In the genomic region with DNA sequence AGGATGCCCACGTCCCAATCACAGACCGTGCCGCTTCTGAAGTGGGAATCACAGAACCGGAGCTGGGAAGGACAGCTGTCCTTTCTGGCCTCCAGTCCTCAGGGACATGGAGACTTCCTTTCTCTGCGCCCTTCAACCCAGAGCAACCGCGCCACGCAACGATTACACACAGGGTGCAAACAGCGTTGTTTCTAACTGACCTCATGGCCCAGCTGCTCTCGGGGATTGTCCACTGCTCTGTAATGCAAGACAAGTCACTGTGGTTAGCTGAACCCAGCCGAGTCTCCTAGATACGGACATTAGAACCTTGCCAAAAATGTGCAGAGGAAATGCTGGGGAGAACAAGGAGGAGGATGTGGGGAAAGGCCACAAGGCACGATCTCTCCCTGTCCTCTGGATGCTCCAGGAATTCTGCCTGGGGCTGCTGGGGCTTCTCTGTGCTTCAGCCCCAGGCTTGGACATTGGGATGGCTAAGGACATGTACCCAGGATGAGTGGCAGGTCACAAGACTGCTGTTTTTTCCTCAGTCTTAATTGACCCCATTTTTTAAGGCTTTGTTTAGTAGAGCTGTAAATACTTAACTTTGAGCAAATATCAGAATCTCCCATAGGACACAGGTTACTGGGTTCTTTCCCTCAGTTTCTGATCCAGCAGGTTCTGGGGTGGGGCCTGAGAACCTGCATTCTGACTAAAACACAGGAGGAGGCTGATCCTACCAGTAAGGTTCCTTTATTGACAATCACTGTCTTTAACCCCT, we compare ENCODE assay signal across 8 mouse cellular contexts. TPM values are rescaled to one million over a fixed set of nuclear protein-coding genes. Genes with fewer than 3 reads are reported as not detected.
DNase-seq lines count a peak whose midpoint lies in the region.
"Had no signal": no experiment of that assay in that cellular context is flagged by ENCODE, and none has a peak within 500 bp of the region (broad histone marks: within the 10 kb centered on the region; RNA-seq: fewer than 3 reads in every experiment).

No protein-coding gene starts in this region.

- no peaks in the 10 kb centered on the region for H3K36me3 ChIP-seq in midbrain, embryonic 10.5 days

- no peaks in the 10 kb centered on the region for H3K9me3 ChIP-seq in midbrain, embryonic 10.5 days (replicated peaks)

- peak; percentile 33 for DNase-seq in ovary, postnatal 36 days (ENCODE audit: low spot score)
- no peak for DNase-seq in ovary, postnatal 10 days (ENCODE audit: low spot score)
- DNase-seq in gastrocnemius, postnatal 10 days: peak; percentile 55
- peak; percentile 80 for DNase-seq in kidney, postnatal 10 days
- peak; percentile 7 for DNase-seq in yolk sac, embryonic 10.5 days (ENCODE audit: low spot score)
- no peak for DNase-seq in frontal cortex, postnatal 10 days (ENCODE audit: low spot score in 2 of 2)
- DNase-seq in midbrain, embryonic 10.5 days (ENCODE audit: low spot score): no peak

- 81% methylated on average over 14 of the region's 14 CpGs for WGBS in midbrain, embryonic 10.5 days

- no peak overlapping the region for H3K27ac ChIP-seq in midbrain, embryonic 10.5 days (replicated peaks)

- H3K27me3 ChIP-seq in midbrain, embryonic 10.5 days (ENCODE audit: low read depth, poor library complexity, severe bottlenecking): peaks cover 25% of the 10 kb centered on the region

- H3K4me1 ChIP-seq in midbrain, embryonic 10.5 days: peaks cover 14% of the 10 kb centered on the region

- no peak overlapping the region for H3K4me3 ChIP-seq in midbrain, embryonic 10.5 days

RNA-seq across cellular contexts. Expression of a gene that starts 4.9 kb away (rescaled TPM):
- 1 to 10 TPM; 4.7 to 8.0 TPM for total RNA-seq in gastrocnemius, postnatal 10 days (2021)
- polyA plus RNA-seq in midbrain, embryonic 10.5 days (2016; fragmentation: Nextera tagmentation; extraction: Ambion mirVana): 0.33 and 0.34 TPM in 2 replicates

RNA-seq across cellular contexts. Expression of a gene that starts 19.5 kb away (rescaled TPM):
- not detected for total RNA-seq in gastrocnemius, postnatal 10 days (2021)
- polyA plus RNA-seq in midbrain, embryonic 10.5 days (2016; fragmentation: Nextera tagmentation; extraction: Ambion mirVana): not detected in 2 replicates
- polyA plus RNA-seq: limb, embryonic 11.5 days had no signal

Comparison
In these comparisons a context has a peak if more than half of its experiments do, and no peak if none do; other contexts are left out.
1. DNase-seq: peak in ovary, postnatal 36 days (single experiment), gastrocnemius, postnatal 10 days (single experiment), kidney, postnatal 10 days (single experiment) and yolk sac, embryonic 10.5 days (single experiment); none in ovary, postnatal 10 days (single experiment), frontal cortex, postnatal 10 days (0 of 2) and midbrain, embryonic 10.5 days (single experiment).